Mouse (Mus musculus): ENCODE measurements around the gene 4930556J24Rik. TPM values are rescaled to one million over a fixed set of nuclear protein-coding genes. Genes with fewer than 3 reads are reported as not detected.
"Not testable (repeated sequence)": the region's sequence is repeated elsewhere in the genome, so short reads cannot be mapped to it uniquely, and the experiment has no call there.

4930556J24Rik gene
- total RNA-seq (2022): under 1 TPM in 2 of 4 experiments, not detected in 2; 0.36 to 0.72 TPM

GRCm38 (mm10) chr11:3976678-3977077 lies at the start of gene 4930556J24Rik:
Gene 4930556J24Rik (minus strand): TSS chr11:3976778.
- no peak for DNase-seq (ENCODE audit: low spot score in 2 of 2)

- DNase-seq (ENCODE audit: low spot score in 2 of 2): no peak
Observed at GRCm38 (mm10) chr11:4023321-4023720, 46.7 kb upstream of the 4930556J24Rik start.

DNA sequence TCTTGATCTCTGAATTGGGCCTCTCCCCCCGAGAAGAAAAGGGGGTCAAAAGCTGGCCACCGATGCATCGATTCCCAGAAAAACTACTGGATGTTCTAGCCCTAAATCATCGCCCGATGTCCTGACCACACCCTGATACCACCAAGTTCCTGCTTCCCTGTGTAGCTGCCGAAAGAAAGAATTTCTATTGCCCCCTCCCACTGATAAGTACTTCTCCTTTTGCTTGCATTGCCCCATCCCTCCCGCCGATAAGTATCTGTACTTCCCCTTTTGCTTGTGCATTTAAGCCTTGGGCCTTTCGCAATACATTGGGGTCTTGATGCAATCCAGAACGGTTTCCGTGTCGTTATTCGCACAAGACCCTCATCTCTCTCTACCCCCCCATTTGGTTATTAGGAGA lies 45.5 kb upstream of the 4930556J24Rik start:
- not testable (repeated sequence) for DNase-seq (ENCODE audit: low spot score in 2 of 2)

DNA sequence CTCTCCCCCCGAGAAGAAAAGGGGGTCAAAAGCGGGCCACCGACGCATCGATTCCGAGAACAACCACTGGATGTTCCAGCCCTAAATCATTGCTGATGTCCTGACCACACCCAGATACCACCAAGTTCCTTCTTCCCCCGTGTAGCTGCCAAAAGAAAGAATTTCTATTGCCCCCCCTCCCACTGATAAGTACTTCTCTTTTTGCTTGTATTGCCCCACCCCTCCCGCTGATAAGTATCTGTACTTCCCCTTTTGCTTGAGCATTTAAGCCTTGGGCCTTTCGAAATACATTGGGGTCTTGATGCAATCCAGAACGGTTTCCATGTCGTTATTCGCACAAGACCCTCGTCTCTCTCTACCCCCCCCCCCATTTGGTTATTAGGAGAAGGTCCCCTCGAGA lies 39.2 kb upstream of the 4930556J24Rik start:
- not testable (repeated sequence) for DNase-seq (ENCODE audit: low spot score in 2 of 2)

DNA sequence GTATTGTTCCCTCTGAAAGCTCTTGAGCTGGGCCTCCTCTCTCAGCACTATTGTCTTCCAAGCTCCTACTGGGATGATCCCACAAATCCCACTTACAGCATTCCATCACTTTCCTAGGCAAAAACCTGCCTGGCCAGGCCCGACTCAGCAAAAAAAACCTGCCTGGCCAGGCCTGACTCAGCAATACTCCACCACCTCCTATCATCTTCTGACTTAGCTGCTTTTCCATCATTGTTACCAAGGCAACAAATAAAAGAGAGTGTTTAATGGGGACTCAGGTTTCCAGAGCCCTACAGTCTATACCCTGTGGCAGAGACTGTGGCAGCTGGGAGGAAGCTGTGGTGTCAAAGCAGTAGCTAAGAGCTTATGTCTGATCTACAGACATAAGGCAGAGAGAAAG lies 36.0 kb upstream of the 4930556J24Rik start:
- no peak for DNase-seq (ENCODE audit: low spot score in 2 of 2)

- DNase-seq (ENCODE audit: low spot score in 2 of 2): no peak
Observed at GRCm38 (mm10) chr11:4006462-4006861, 29.9 kb upstream of the 4930556J24Rik start.

DNA sequence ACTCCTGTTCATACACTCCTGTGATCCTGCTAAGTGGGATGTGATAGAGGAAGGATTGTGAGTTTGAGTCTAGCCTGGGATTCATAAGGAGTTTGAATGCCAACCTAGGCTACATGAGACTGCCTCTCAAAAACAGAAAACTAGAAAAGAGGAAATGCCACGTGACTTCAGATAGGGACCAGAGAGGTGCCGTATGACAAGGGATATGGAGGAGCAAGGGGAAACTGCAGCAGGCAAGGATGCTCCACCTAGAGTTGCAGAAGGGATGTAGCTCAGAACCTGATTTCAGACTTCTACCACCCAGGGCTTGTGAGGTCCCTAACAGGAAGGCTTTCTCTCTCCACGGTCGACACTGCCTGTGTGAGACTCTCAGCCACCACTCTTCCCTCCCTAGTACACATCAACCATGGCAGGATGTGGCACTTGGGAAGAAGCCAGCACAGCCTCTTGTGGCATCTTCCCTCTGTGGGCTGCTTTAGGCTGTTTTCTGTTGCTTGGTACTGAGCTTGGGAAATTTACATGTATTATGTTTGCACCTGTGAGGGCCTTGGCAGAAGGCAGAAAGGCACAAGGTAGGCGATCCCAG lies 28.7 kb upstream of the 4930556J24Rik start:
- no peak for DNase-seq (ENCODE audit: low spot score in 2 of 2)

GRCm38 (mm10) chr11:4001603-4002002 lies 25.0 kb upstream of the 4930556J24Rik start:
- DNase-seq (ENCODE audit: low spot score in 2 of 2): peak in 1 of 2 experiments; percentile 79

GRCm38 (mm10) chr11:3999547-3999946 lies 23.0 kb upstream of the 4930556J24Rik start:
- DNase-seq (ENCODE audit: low spot score in 2 of 2): no peak

GRCm38 (mm10) chr11:3997978-3998720 lies 21.6 kb upstream of the 4930556J24Rik start:
- DNase-seq (ENCODE audit: low spot score in 2 of 2): no peak

DNA sequence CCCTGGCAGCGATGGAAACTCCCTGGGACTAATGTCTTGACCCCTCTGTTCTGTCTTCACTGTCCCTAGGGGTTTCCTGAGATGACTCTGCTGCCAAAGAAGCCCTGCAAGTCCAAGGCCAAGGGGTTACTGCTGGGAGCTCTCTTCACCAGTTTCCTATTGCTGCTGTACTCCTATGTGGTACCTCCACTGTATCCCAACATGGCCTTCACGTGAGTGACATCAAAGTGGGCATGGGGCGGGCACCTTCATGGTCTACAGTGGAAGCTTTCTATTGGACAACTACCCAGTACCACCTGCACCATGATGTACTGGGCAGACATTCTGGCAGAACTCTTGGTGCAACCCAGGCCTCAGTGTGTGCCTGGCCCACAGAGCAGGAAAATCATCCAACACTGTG lies 20.3 kb upstream of the 4930556J24Rik start:
- no peak for DNase-seq (ENCODE audit: low spot score in 2 of 2)

DNA sequence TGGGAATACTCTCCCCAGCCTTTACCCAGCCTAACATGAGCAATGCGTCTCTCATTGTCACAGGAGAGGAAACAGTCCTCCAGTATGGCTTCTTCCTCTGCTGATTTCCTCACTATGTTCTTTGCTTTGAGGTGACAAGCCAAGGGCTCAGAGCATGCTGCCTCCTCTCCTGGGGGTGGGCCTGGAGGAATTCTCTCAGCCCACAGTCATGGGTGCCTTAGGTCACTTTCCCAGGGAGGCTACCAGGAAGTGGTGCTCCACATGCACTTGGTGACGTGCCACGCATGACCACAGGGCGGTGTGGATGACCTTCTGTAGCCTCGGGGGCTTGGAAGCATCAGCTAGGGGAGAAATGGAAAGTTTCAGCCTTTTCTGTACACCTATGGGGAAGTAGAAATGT lies 18.9 kb upstream of the 4930556J24Rik start:
- no peak for DNase-seq (ENCODE audit: low spot score in 2 of 2)

DNA sequence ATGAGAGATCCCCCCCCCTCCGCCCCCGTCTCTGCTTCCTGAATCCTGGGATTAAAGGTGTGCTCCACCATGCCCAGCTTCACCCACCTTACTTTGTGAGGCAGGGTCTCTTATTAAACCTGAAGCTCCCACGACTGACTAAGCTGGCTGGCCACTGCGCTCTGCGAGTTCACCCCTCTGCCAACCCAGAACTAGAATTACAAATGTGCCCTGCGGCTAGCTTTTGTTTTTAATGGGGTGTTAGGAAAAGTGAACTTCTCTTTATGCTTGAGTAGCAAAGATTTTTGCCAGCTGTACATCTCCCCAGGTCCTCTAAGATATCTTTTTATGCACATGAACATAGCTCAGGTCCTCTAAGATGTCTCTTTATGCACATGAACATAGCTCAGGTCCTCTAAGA lies 17.3 kb upstream of the 4930556J24Rik start:
- DNase-seq (ENCODE audit: low spot score in 2 of 2): no peak

- no peak for DNase-seq (ENCODE audit: low spot score in 2 of 2)
Observed at GRCm38 (mm10) chr11:3993132-3993531, 16.6 kb upstream of the 4930556J24Rik start.

GRCm38 (mm10) chr11:3989748-3990147 lies 13.2 kb upstream of the 4930556J24Rik start:
- no peak for DNase-seq (ENCODE audit: low spot score in 2 of 2)

GRCm38 (mm10) chr11:3983863-3984745 lies 7.5 kb upstream of the 4930556J24Rik start:
- no peak for DNase-seq (ENCODE audit: low spot score in 2 of 2)

GRCm38 (mm10) chr11:3983291-3983862 lies 6.8 kb upstream of the 4930556J24Rik start, which contains the start of gene Gal3st1:
Gene Gal3st1 (plus strand): TSS chr11:3983636.
- DNase-seq (ENCODE audit: low spot score in 2 of 2): peak; percentile 52 to 53

DNA sequence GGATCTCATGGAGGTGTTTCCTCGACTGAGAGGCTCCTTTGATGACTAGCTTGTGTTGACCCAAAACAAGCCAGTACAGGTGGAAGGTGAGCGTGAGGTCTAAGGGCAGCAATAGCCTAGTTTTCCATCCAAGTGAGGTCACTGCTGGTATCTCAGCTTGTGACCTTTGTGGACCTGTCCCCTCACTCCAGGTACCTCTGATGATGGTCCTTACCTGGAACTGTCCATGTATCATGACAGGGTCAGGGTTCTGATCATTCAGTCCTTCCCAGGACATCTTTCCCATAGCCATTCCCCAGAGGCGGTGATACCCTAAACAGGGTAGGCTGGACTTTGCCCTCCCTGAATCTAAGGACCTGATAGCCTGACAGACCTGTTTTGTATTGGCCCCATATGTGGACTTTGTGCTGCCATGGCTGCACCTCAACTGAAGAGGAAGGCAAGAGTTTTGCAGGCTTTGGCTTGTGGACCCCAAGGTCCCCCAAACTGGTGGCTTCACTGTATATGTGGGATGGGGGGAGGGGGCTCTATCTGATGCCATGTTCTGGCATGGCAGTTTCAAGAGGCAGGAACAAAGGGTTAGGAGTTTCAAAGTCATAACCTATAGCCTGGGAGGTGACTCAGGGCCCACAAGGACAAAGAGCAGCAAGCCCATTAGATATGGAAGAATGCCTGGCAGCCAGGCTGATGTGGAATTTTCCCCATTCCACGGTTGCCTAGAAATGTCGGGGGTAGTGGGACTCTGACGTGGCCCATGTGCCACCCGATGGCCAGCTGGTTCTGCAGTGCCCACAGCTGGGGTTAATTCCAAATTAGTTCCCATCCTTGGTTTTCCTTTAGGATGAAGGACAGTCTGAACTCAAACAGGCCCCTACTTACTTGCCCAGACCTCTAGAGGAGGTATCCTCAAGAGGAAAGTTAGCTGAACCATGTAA lies 6.0 kb upstream of the 4930556J24Rik start:
- DNase-seq (ENCODE audit: low spot score in 2 of 2): no peak

DNA sequence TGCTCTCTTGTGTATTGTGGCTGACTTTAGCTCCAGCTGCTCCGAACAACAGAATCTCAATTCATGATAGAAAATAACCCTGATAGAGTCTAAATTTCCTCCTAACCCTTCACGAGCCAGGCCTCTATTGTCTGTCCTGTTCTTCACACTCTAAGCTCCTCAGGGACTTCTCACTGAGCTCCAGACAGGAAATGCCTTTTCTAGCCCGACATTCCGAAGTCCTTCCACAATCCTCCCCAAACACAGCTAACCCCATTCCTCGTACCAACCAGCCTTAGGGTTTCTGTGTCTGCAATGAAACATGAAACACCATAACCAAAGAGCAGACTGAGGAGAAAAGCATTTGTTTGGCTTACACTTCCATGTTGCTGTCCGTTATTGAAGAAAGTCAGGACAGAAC lies 5.0 kb upstream of the 4930556J24Rik start:
- DNase-seq (ENCODE audit: low spot score in 2 of 2): no peak

- no peak for DNase-seq (ENCODE audit: low spot score in 2 of 2)
Observed at GRCm38 (mm10) chr11:3978421-3978820, 1.8 kb upstream of the 4930556J24Rik start.
